Mouse (Mus musculus): ENCODE measurements around the gene Zfp106.
"Not testable (repeated sequence)": the region's sequence is repeated elsewhere in the genome, so short reads cannot be mapped to it uniquely, and the experiment has no call there.

The Zfp106 gene

DNA sequence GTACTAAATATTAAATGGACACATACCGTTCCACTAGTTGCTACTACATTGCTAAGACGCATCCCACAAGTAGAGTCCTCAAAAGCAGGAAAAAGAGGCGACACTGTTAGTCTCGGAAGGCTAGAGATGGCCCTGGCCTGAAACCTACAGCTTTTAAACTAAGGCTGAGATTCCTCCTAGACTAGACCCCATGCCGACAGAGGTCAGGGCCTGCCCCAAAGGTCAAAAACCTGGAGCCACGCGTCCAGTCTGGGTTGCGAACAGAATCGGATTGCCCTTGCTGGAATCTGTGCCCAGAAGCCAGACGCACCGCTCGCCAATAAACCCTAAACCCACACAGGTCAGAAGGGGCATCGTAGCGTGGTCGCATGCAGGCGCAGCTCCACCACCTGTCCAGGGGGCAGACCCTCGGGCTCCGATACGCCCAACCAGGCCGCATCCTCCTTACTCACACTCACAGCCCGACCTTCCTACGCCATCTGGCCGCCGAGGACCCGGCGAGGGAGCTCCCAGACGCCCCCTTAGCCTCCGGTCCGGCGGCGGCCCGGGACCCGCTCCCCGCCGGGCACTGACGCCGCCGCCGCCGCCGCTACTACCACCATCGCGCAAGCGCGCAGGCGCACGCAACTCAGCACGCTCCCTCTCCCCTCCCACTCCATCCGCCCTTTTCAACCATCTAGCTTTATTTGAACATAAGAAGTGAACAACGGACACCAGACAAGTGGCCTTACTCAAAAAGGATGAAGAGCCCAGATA, at the start of gene Zfp106:
Gene Zfp106 (minus strand): TSS at position 609 of the 756 bp plus-strand sequence.
- peak; percentile 89 for DNase-seq (ENCODE audit: low spot score)

DNA sequence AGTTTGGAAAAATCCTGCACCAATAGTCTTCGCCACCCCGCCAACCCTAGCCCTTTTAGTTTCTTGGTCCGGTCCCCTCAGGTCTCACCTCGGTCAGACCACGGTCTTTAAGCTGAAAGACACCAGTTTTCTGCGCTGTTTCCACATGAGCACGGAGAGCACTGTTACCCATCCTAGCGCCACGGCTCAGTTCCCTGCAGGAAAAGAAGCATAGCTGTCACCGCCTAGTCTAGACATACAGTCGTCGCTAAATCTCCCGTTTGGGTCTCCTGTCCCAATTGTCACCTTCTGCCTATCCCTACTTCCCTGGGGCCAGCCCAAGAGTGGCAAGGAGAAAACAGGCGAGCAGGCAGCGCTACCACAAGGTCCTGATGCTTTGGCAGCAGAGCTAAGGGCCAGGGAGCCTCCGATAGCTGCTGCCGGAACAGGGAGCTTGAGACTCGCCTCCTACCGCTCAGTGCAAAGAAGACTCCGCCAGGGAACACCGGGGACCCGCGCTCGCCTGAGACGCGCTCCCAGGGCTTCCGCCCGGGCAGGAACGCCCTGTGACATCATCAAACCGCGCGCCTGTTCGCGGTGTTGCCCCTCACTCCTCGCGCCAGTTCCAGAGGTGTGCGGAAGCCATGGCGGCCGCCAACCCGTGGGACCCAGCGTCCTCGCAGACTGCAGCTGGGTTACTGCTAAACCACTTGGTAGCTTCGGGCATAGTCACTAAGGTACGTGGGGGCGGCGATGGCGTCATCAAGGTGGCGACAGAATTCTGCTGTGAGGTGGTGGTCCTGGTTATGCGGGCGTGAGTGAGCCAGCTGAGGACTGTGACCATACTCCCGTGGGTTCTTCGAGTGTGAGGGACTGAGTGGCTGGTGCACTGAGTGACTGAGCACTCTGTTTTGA, 45.4 kb upstream of the Zfp106 start, which contains the start of the genes Haus2 and Lrrc57:
Gene Haus2 (plus strand): TSS at position 554 of the 894 bp plus-strand sequence.
Gene Lrrc57 (minus strand): TSS at position 691 of the 894 bp plus-strand sequence.
- DNase-seq (ENCODE audit: low spot score), result peak; percentile 95

GRCm38 (mm10) chr2:120606021-120606690, 42.5 kb upstream of the Zfp106 start:
- peak; percentile 6 for DNase-seq (ENCODE audit: low spot score)

GRCm38 (mm10) chr2:120599506-120599905, 35.9 kb upstream of the Zfp106 start:
- DNase-seq (ENCODE audit: low spot score), result no peak

- DNase-seq (ENCODE audit: low spot score), result no peak
These were observed 34.1 kb upstream of the Zfp106 start for GRCm38 (mm10) chr2:120597734-120598133.

DNA sequence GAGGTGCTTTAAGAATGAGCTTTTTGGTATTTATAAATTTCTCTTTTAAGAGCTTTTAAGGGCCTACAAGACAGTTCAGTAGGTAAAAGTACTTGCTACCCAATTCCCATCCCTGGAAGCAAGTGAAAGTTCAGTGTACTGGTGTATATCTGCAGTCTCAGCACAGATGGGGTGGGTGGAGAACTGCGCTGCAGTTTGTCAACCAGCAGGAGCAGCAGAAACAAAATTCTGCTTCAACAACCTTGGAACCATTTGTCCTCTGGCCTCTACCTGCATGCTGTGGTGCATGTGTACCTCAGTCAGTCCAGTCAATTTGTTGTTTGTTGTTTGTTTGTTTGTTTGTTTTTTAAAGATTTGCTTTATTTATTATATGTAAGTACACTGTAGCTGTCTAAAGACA, 28.6 kb upstream of the Zfp106 start:
- no peak for DNase-seq (ENCODE audit: low spot score)

DNA sequence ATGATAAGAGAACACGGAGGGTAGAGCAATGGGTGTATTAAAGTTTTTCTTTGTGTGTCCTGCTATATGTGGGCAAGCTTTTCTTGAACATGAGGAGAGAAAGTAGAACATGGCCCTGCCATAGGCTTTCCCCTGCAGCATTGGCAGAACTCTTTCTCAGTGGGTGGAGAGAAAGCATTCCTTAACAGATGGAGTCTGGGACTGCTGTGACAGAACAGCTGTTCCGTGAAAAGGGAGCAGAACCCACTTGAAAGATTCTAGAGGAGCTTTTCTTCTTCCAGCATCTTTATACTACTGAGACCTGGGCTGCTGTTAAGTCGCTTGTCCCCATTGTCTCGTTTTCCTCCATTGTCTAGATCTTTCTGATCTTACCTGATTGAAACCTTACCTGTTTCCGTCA, 26.1 kb upstream of the Zfp106 start:
- no peak for DNase-seq (ENCODE audit: low spot score)

DNA sequence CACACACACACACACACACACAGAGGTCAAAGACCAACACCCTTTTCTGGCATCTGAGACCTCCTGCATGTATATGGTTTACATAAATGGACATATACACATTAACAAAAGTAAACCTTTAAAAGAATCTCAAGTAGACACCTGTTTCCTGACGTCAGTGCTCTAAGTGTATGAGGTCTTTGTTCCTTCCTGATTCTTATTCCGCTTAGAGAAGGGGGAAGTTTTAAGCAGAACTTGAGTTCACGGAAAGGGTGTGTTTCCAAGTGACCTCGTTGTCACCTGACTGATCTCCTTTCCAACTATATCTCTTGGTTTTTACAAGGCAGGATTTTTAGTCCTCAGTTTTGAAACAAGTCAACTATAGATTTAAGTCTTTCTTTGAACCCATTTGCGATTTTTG, 14.6 kb upstream of the Zfp106 start:
- DNase-seq (ENCODE audit: low spot score), result peak; percentile 1

DNA sequence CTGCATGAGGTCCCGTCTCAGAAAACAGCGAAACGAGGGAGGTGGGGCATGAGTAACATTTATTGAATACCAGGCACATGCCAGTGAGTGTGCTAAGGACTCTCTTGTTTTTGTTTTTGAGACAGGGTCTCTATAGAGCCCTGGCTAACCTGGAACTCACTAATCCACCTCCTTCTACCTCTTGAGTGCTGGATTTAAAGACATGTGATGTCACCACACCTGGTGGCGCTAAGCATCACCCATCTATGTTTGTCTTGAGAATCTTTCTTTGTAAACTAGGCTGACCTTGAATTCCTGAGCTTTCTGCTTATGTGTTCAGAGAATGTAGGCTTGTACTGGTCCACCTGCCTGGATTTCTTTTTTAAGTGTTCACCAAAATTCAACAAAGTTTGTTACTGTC, 14.2 kb upstream of the Zfp106 start:
- no peak for DNase-seq (ENCODE audit: low spot score)

DNA sequence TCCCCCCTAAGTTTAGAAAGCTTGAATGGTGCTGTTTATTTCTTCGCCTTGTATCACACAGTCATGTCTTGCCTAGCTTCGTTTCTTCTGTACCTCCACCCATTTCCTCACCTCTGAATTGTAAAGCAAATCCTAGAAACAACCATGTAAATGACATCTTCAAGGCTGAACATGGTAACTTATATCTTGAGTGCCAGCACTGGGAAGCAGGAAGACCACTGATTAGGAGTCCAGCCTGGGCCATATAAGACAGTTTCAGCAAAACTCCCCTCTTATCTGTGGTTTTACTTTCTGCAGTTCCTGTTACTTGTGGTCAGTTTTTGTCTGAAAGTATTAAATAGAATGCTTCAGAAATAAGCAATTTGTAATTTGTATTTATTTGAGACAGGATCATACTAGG, 12.3 kb upstream of the Zfp106 start:
- DNase-seq (ENCODE audit: low spot score), result no peak

GRCm38 (mm10) chr2:120575121-120575520, 11.5 kb upstream of the Zfp106 start:
- DNase-seq (ENCODE audit: low spot score), result no peak

DNA sequence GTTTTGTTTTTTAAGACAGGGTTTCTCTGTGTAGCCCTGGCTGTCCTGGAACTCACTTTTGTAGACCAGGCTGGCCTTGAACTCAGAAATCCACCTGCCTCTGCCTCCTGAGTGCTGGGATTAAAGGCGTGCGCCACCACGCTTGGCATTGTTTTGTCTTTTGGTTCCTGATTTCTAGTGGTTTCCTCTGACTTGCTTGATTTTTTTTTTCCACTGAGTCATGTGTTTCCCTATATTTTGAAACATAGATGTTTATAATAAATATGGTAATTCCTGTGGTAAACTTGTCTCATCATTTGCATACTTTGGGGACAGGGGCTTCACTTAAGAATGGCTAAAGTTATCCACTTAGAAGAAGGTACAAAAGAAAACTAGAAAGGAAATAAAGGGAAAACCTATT, 8.5 kb upstream of the Zfp106 start:
- not testable (repeated sequence) for DNase-seq (ENCODE audit: low spot score)

DNA sequence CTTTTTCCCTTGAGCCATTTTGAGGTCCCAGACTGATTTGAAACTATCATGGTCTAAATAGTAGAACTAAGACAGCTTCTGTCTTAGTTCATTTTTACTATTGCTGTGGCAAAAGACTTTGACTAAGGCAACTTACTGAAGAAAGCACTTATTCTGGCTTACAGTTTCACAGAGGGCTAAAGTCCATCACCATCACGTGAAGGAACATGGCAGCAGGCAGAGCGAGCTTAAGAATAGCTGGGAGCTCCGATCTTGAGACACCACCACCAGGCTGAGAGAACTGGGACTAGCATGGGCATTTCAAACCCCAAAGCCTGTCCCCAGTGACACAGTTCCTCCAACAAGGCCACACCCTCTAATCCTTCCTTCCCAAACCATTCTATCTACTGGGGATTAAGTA, 7.4 kb upstream of the Zfp106 start:
- DNase-seq (ENCODE audit: low spot score), result no peak

DNA sequence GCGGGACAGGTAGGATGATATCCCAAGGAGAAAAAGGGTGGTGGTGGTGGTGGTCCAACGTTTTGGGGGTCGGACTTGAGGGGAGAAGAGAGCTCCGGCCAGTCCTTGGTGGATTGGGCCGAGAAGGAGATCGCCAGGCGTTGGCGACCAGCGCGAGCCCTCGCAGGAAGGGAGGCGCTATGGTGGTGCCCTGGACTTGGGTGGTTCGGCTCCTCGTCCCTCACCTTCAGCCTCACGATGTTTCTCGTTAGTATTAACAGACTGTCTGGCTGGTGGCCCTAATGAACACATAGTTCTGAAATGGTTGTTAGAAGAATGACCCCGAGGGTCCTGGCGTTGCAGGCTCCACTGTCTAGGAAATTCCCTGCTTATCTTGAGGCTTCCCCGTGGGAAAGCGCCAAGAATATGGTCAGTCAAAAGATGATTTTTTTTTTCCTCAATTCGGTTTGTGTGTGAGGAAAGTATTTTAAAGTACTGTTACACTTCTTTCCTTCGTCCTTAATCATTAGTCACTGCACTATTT, 4.2 kb upstream of the Zfp106 start:
- no peak for DNase-seq (ENCODE audit: low spot score)

GRCm38 (mm10) chr2:120566886-120567797, 3.5 kb upstream of the Zfp106 start, which contains the start of gene Snap23:
Gene Snap23, plus strand, starts transcription at chr2:120567671.
- DNase-seq (ENCODE audit: low spot score), result peak; percentile 86

DNA sequence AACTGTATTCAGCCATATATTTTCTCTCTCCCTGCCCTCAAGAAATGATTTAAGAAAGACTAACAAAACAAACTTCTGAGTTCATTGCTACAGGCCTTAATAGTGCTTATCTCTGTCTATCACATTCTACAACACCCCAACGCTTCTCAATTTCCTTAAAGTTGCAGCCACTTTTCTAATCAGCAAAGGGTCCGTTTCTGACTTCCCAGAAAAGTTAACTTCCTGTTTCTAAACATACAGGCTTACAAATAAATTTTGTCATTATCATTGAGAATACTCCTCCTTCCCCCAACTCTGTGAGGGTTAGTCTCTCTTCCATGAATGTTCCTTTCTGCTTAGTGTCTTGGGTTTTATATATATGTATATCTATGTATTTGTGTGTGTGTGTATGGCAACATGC, 1.7 kb upstream of the Zfp106 start:
- DNase-seq (ENCODE audit: low spot score), result no peak

DNA sequence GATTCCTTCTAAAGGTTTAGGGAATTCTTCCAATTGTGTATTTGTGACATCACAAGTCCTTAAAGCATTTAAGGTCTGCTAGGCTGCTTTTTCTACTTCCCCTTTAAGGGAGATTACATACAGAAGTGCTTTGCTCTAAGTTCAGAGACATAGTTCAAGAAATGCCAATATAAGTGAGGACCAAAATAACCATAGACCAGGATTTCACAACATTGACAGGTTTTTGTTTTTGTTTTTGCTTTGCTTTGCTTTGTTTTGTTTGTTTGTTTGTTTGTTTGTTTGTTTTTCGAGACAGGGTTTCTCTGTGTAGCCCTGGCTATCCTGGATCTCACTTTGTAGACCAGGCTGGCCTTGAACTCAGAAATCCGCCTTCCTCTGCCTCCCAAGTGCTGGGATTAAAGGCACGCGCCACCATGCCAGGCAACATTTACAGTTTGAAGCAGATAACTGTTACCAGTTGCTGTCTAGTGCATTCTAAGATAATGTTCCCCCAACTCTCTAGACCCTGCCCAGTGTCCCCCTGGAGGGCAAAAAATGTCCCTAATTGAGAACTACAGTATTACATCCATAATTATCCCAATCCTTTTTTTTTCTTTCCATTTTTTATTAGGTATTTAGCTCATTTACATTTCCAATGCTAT, 1.0 kb upstream of the Zfp106 start:
- not testable (repeated sequence) for DNase-seq (ENCODE audit: low spot score)

DNA sequence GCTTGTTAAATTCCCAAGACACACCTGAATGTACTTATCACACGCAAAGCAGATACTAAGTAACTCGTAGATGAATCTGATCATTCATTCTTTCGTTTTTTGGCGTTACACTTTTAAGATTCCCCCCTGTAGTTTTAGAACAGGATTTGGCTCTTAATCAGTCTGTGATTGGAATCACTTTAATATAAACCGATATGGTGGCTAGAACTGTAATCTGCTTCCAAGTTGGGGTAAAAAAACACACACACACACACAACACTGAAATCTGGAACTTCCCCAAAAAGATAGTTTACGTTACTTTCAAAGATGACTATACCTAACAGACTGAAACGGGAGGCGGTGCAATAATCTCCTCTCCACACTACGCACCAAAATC, 796 bp downstream of the Zfp106 start:
- DNase-seq (ENCODE audit: low spot score), result no peak

DNA sequence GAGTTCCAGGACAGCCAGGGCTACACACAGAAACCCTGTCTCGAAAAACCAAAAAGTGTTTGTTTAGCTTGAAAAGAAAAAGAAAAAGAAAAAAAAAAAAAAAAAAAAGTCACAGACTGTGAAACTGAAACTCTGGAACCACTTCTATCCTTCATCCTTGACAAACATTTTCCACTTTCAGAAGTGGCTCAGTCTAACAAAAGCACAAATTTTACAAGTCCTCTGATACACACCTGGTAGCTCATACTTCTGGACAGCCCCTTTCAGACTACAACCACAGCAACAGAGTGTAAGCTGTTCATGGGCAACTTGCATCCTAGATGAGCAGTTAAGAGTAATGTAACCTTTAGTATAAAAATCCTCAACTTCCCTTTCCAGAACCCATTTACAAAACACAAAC, 2.1 kb downstream of the Zfp106 start:
- no peak for DNase-seq (ENCODE audit: low spot score)

DNA sequence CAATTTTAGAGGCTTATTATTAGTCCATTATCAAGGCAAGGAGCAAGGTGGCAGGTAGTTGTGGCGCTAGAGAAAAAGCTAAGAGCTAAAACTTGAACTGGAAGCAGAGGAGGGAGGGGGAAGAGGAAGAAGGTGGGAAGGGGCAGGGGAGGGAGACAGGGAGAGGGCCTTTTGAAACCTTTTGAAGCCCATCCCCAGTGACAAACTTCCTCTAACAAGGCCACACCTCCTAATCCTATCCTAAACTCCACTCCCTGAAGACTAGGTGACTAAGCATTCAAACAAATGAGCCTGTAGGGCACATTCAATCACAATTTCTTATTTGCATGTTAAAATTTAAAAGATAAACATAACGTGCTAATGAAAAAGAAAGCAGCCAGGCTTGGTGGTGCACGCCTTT, 4.8 kb downstream of the Zfp106 start:
- no peak for DNase-seq (ENCODE audit: low spot score)

DNA sequence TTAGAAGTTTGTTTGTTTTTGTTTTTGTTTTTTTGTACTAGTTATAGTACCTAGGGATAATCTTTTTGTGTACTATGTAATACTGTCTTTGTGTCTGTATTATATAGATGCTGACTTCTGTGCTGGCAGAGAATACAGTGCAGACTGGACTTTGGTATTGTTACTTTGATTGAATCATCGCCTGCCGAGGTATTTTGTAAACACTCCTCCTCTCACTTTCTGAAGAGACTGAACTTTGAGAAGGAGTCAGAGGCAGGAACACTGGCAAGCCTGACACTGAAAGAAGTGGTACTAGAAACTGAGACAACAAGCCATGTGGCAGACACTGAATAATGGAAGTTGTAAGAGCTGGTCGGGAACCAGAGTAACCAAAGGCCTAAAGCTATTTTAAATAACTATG, 6.8 kb downstream of the Zfp106 start:
- DNase-seq (ENCODE audit: low spot score), result no peak
